Comparison of ENCODE assay signal across 11 mouse cellular contexts in genomic region chr6:50822236-50823151, GRCm38 (mm10).
DNase-seq lines count a peak whose midpoint lies in the region; ATAC-seq and TF ChIP-seq lines count a peak whose summit lies in the region.
"Had no signal": no experiment of that assay in that cellular context is flagged by ENCODE, and none has a peak within 500 bp of the region (broad histone marks: within the 10 kb centered on the region; RNA-seq: fewer than 3 reads in every experiment).

No protein-coding gene starts in this region.

- peak overlapping the region; percentile 66 for H3K27ac ChIP-seq in kidney, postnatal 0 days
- peak overlapping the region; percentile 43; the same call in 1 of the 2 replicates for H3K27ac ChIP-seq in forebrain, embryonic 11.5 days (ENCODE audit: low read depth, low read length)
- H3K27ac ChIP-seq in limb, embryonic 10.5 days: peak overlapping the region; percentile 72; the same call in 1 of the 2 replicates
- H3K27ac ChIP-seq in midbrain, postnatal 0 days (ENCODE audit: low read depth, low read length): 0 out of 2 replicates have a peak overlapping the region, but pooled peaks have one; percentile 26
- H3K27ac ChIP-seq: left cerebral cortex, adult 2 months had no signal

- H3K4me2 ChIP-seq in kidney, postnatal 0 days (ENCODE audit: low read length): no peak overlapping the region
- no peak overlapping the region for H3K4me2 ChIP-seq in forebrain, embryonic 11.5 days (ENCODE audit: low read depth, low read length, severe bottlenecking)
- no peak overlapping the region for H3K4me2 ChIP-seq in midbrain, postnatal 0 days (ENCODE audit: low read depth, low read length, poor library complexity, severe bottlenecking)

- no peak for TF ChIP-seq CTCF in kidney, postnatal 0 days (IDR thresholded peaks at IDR 0.05; ENCODE audit: low read depth)
- TF ChIP-seq CTCF in midbrain, postnatal 0 days (IDR thresholded peaks at IDR 0.05): no peak

- no peak overlapping the region for H3K9ac ChIP-seq in kidney, postnatal 0 days (ENCODE audit: low read depth, low read length)
- H3K9ac ChIP-seq in forebrain, embryonic 11.5 days (ENCODE audit: low read length): no peak overlapping the region
- H3K9ac ChIP-seq in midbrain, postnatal 0 days (replicated peaks; ENCODE audit: low read length, poor library complexity, severe bottlenecking): no peak overlapping the region

- no peaks in the 10 kb centered on the region for H3K36me3 ChIP-seq in kidney, postnatal 0 days (ENCODE audit: insufficient read depth, low read length)
- H3K36me3 ChIP-seq in forebrain, embryonic 11.5 days (ENCODE audit: control insufficient read depth, insufficient read depth, low read length): no peaks in the 10 kb centered on the region
- no peaks in the 10 kb centered on the region for H3K36me3 ChIP-seq in limb, embryonic 10.5 days
- no peaks in the 10 kb centered on the region for H3K36me3 ChIP-seq in midbrain, postnatal 0 days (ENCODE audit: insufficient read depth, low read length)

- no peaks in the 10 kb centered on the region for H3K9me3 ChIP-seq in kidney, postnatal 0 days (replicated peaks; ENCODE audit: low read length)
- H3K9me3 ChIP-seq in forebrain, embryonic 11.5 days (ENCODE audit: control insufficient read depth, low read length): no peaks in the 10 kb centered on the region
- H3K9me3 ChIP-seq in limb, embryonic 10.5 days (replicated peaks): no peaks in the 10 kb centered on the region
- H3K9me3 ChIP-seq in midbrain, postnatal 0 days (ENCODE audit: low read length): no peaks in the 10 kb centered on the region

- 34% methylated on average over 18 of the region's 18 CpGs for WGBS in kidney, postnatal 0 days
- WGBS in forebrain, embryonic 11.5 days: 51% methylated on average over 18 of the region's 18 CpGs
- WGBS in limb, embryonic 10.5 days: 41% methylated on average over 18 of the region's 18 CpGs
- 28% methylated on average over 18 of the region's 18 CpGs for WGBS in midbrain, postnatal 0 days

- DNase-seq in kidney, postnatal 0 days (ENCODE audit: low spot score): no peak
- no peak for DNase-seq in kidney, adult 9 months
- DNase-seq in forebrain, embryonic 11.5 days (ENCODE audit: low spot score): no peak
- no peak for DNase-seq in limb, embryonic 10.5 days (ENCODE audit: low spot score)
- no peak for DNase-seq in midbrain, postnatal 0 days (ENCODE audit: low spot score)
- no peak for DNase-seq in c-Kit-positive CD71-positive TER-119-positive erythroid progenitor cells, embryonic 14.5 days (ENCODE audit: low spot score)
- no peak for DNase-seq in spleen, postnatal 36 days (ENCODE audit: low spot score in 2 of 2)
- DNase-seq: kidney, adult 18-20 months; lung, adult 2 months had no signal

- no peak overlapping the region for H3K4me3 ChIP-seq in kidney, postnatal 0 days (replicated peaks; ENCODE audit: low read depth, low read length)
- H3K4me3 ChIP-seq in forebrain, embryonic 11.5 days (ENCODE audit: low read depth, low read length): no peak overlapping the region
- no peak overlapping the region for H3K4me3 ChIP-seq in limb, embryonic 10.5 days
- no peak overlapping the region for H3K4me3 ChIP-seq in midbrain, postnatal 0 days (ENCODE audit: low read depth, low read length)
- H3K4me3 ChIP-seq: left cerebral cortex, adult 2 months had no signal

- H3K4me1 ChIP-seq in kidney, postnatal 0 days (replicated peaks; ENCODE audit: insufficient read depth, low read length): peaks cover 27% of the 10 kb centered on the region
- H3K4me1 ChIP-seq in forebrain, embryonic 11.5 days (replicated peaks; ENCODE audit: control insufficient read depth, insufficient read depth, low read length): peaks cover 16% of the 10 kb centered on the region; the same call in 1 of the 2 replicates
- peaks cover 62% of the 10 kb centered on the region for H3K4me1 ChIP-seq in limb, embryonic 10.5 days
- H3K4me1 ChIP-seq in midbrain, postnatal 0 days (ENCODE audit: insufficient read depth, low read length): peaks cover 14% of the 10 kb centered on the region; the same call in 1 of the 2 replicates

- H3K27me3 ChIP-seq in kidney, postnatal 0 days (ENCODE audit: insufficient read depth, low read length): no peaks in the 10 kb centered on the region
- H3K27me3 ChIP-seq in forebrain, embryonic 11.5 days (ENCODE audit: control insufficient read depth, insufficient read depth, low read length): no peaks in the 10 kb centered on the region
- H3K27me3 ChIP-seq in limb, embryonic 10.5 days (ENCODE audit: low read depth, poor library complexity, severe bottlenecking): peaks cover 11% of the 10 kb centered on the region; the same call in 1 of the 2 replicates
- no peaks in the 10 kb centered on the region for H3K27me3 ChIP-seq in midbrain, postnatal 0 days (ENCODE audit: insufficient read depth, low read length)

- 0 out of 2 replicates have a peak, but pooled peaks have one; percentile 4 for ATAC-seq in kidney, postnatal 0 days (replicated peaks; ENCODE audit: low FRiP score, low read depth)
- peak; percentile 35; the same call in 1 of the 2 replicates for ATAC-seq in forebrain, embryonic 11.5 days (replicated peaks; ENCODE audit: low FRiP score)
- ATAC-seq in midbrain, postnatal 0 days (ENCODE audit: low FRiP score): no peak
- ATAC-seq in inflammation-experienced regulatory T-cells, adult 6 months: no peak

Comparison
In these comparisons a context has a peak if more than half of its experiments do, and no peak if none do; other contexts are left out.
1. ATAC-seq: peak in kidney, postnatal 0 days (single experiment) and forebrain, embryonic 11.5 days (single experiment); none in midbrain, postnatal 0 days (single experiment) and inflammation-experienced regulatory T-cells, adult 6 months (single experiment).
2. Peak in every context shown above with its lines, with median percentiles within 50 percentile points of each other: H3K27ac ChIP-seq.